Mouse (Mus musculus) hindbrain, embryonic 15.5 days (tissue): Measurements from ENCODE around the gene Dnah14. TPM values are rescaled to one million over a fixed set of nuclear protein-coding genes. Genes with fewer than 3 reads are reported as not detected.

Experiments
- ATAC-seq: fragments of 200-750 bp; cut with Nextera tagmentation; 2 replicates; pipeline ENCODE4 v1.8.0; 2017; ENCODE audit warnings: low read depth, moderate number of reproducible peaks, moderate TSS enrichment; ENCODE audit not compliant: low FRiP score
- H3K27ac ChIP-seq: fragments of 300-500 bp; sonication (generic); replicated peaks from 2 replicates; pipeline ENCODE4 v1.5.1; 2015; ENCODE audit warnings: mild to moderate bottlenecking, inconsistent platforms
- H3K27me3 ChIP-seq: fragments of 300-500 bp; sonication (generic); 2 replicates; pipeline ENCODE4 v1.6.1; 2015; ENCODE audit warnings: control low read depth, inconsistent platforms
- H3K36me3 ChIP-seq: fragments of 300-500 bp; sonication (generic); 2 replicates; pipeline ENCODE4 v1.6.1; 2015; ENCODE audit warnings: control low read depth, inconsistent platforms
- H3K4me1 ChIP-seq: fragments of 300-500 bp; sonication (generic); replicated peaks from 2 replicates; pipeline ENCODE4 v1.6.1; 2015; ENCODE audit warnings: control low read depth, inconsistent platforms
- H3K4me2 ChIP-seq: fragments of 300-500 bp; sonication (generic); 2 replicates; pipeline ENCODE4 v1.6.1; 2015; ENCODE audit warnings: moderate library complexity, mild to moderate bottlenecking, inconsistent platforms
- H3K4me3 ChIP-seq: fragments of 300-500 bp; sonication (generic); 2 replicates; pipeline ENCODE4 v1.5.1; 2015; ENCODE audit warnings: mild to moderate bottlenecking, inconsistent platforms
- H3K9ac ChIP-seq: fragments of 300-500 bp; sonication (generic); 2 replicates; pipeline ENCODE4 v1.6.1; 2015; ENCODE audit warnings: inconsistent platforms
- H3K9me3 ChIP-seq: fragments of 300-500 bp; sonication (generic); 2 replicates; pipeline ENCODE4 v1.6.1; 2016; ENCODE audit warnings: control low read depth, inconsistent platforms
- WGBS: fragments of 180-500 bp; shearing (Covaris S2); methylation state at CpG from one replicate; pipeline ENCODE4 v1.1.7; 2015; 5-methylcytosine and 5-hydroxymethylcytosine counted together
- polyA plus RNA-seq: library from polyadenylated mRNA; unstranded; fragments of >200 nt; fragmentation: Nextera tagmentation; extraction: Ambion mirVana; gene quantifications from 2 replicates; pipeline ENCODE4 v1.2.1, GENCODE M21; 2015

The Dnah14 gene
- polyA plus RNA-seq: 0.53 and 0.55 TPM in 2 replicates

- Histone ChIP-seq H3K4me1 (no peaks in the 10 kb centered on the region), H3K27ac (no peak within 1 kb of the TSS), H3K4me3 (no peak within 1 kb of the TSS), H3K9me3 (no peaks in the 10 kb centered on the region), H3K4me2 (no peak within 1 kb of the TSS), H3K9ac (no peak within 1 kb of the TSS), H3K27me3 (no peaks in the 10 kb centered on the region), H3K36me3 (no peaks in the 10 kb centered on the region)
- no peak for ATAC-seq
- 84% methylated on average over 12 of the region's 12 CpGs for WGBS
These were observed at the start of gene Dnah14 for GRCm38 (mm10) chr1:181576322-181576721. Gene Dnah14, plus strand, starts transcription at chr1:181576559.

- H3K4me1 ChIP-seq: 0 out of 2 replicates have a peak, but pooled peaks cover 4% of the 10 kb centered on the region
- no peaks in the 10 kb centered on the region for H3K9me3 ChIP-seq
- no peaks in the 10 kb centered on the region for H3K27me3 ChIP-seq
- H3K9ac ChIP-seq: no peak overlapping the region
- H3K36me3 ChIP-seq: no peaks in the 10 kb centered on the region
- no peak overlapping the region for H3K4me2 ChIP-seq
- no peak overlapping the region for H3K4me3 ChIP-seq
- WGBS: 65% methylated on average over 4 of the region's 4 CpGs
- ATAC-seq: no peak
- H3K27ac ChIP-seq: no peak overlapping the region
These were observed 47.0 kb upstream of the Dnah14 start for GRCm38 (mm10) chr1:181529368-181529767.

GRCm38 (mm10) chr1:181535165-181535873, 41.0 kb upstream of the Dnah14 start:
- Histone ChIP-seq H3K27ac (no peak overlapping the region), H3K4me1 (peaks cover 5% of the 10 kb centered on the region; the same call in 1 of the 2 replicates), H3K27me3 (no peaks in the 10 kb centered on the region), H3K9me3 (no peaks in the 10 kb centered on the region), H3K9ac (no peak overlapping the region), H3K4me2 (no peak overlapping the region), H3K36me3 (no peaks in the 10 kb centered on the region), H3K4me3 (no peak overlapping the region)
- ATAC-seq: no peak
- WGBS: 40% methylated on average over 10 of the region's 10 CpGs

GRCm38 (mm10) chr1:181537627-181538525, 38.5 kb upstream of the Dnah14 start:
- Histone ChIP-seq H3K36me3 (no peaks in the 10 kb centered on the region), H3K27ac (no peak overlapping the region), H3K4me2 (no peak overlapping the region), H3K9me3 (no peaks in the 10 kb centered on the region), H3K9ac (no peak overlapping the region), H3K4me1 (peaks cover 5% of the 10 kb centered on the region; the same call in 1 of the 2 replicates), H3K4me3 (no peak overlapping the region), H3K27me3 (no peaks in the 10 kb centered on the region)
- 93% methylated on average over 9 of the region's 9 CpGs for WGBS
- no peak for ATAC-seq

GRCm38 (mm10) chr1:181539846-181540769, 36.3 kb upstream of the Dnah14 start:
- Histone ChIP-seq H3K9ac (no peak overlapping the region), H3K4me3 (no peak overlapping the region), H3K27ac (no peak overlapping the region), H3K4me1 (peaks cover 6% of the 10 kb centered on the region; the same call in 1 of the 2 replicates), H3K4me2 (no peak overlapping the region), H3K27me3 (peaks cover 4% of the 10 kb centered on the region; the same call in 1 of the 2 replicates), H3K9me3 (no peaks in the 10 kb centered on the region), H3K36me3 (no peaks in the 10 kb centered on the region)
- no peak for ATAC-seq
- 72% methylated on average over 22 of the region's 22 CpGs for WGBS

GRCm38 (mm10) chr1:181543711-181544383, 32.5 kb upstream of the Dnah14 start:
- no peak for ATAC-seq
- Histone ChIP-seq H3K4me2 (no peak overlapping the region), H3K27ac (no peak overlapping the region), H3K27me3 (peaks cover 4% of the 10 kb centered on the region; the same call in 1 of the 2 replicates), H3K4me1 (peaks cover 4% of the 10 kb centered on the region; the same call in 1 of the 2 replicates), H3K9ac (no peak overlapping the region), H3K4me3 (no peak overlapping the region), H3K36me3 (no peaks in the 10 kb centered on the region), H3K9me3 (no peaks in the 10 kb centered on the region)
- 77% methylated on average over 5 of the region's 5 CpGs for WGBS

GRCm38 (mm10) chr1:181545044-181545772, 31.2 kb upstream of the Dnah14 start:
- H3K27me3 ChIP-seq: peaks cover 4% of the 10 kb centered on the region; the same call in 1 of the 2 replicates
- H3K4me3 ChIP-seq: peak overlapping the region; percentile 22; the same call in 1 of the 2 replicates
- ATAC-seq: peak; percentile 89
- H3K9me3 ChIP-seq: no peaks in the 10 kb centered on the region
- WGBS: 25% methylated on average over 23 of the region's 23 CpGs
- peaks cover 4% of the 10 kb centered on the region; the same call in 1 of the 2 replicates for H3K4me1 ChIP-seq
- H3K4me2 ChIP-seq: peak overlapping the region; percentile 51
- H3K9ac ChIP-seq: no peak overlapping the region
- no peak overlapping the region for H3K27ac ChIP-seq
- H3K36me3 ChIP-seq: no peaks in the 10 kb centered on the region

- H3K27me3 ChIP-seq: no peaks in the 10 kb centered on the region
- no peak overlapping the region for H3K4me2 ChIP-seq
- no peaks in the 10 kb centered on the region for H3K36me3 ChIP-seq
- WGBS: 89% methylated on average over 8 of the region's 8 CpGs
- no peak overlapping the region for H3K9ac ChIP-seq
- no peak overlapping the region for H3K27ac ChIP-seq
- ATAC-seq: no peak
- no peaks in the 10 kb centered on the region for H3K9me3 ChIP-seq
- H3K4me3 ChIP-seq: no peak overlapping the region
- peaks cover 19% of the 10 kb centered on the region for H3K4me1 ChIP-seq
These were observed 26.4 kb upstream of the Dnah14 start for GRCm38 (mm10) chr1:181549987-181550386.

- H3K27ac ChIP-seq: no peak overlapping the region
- ATAC-seq: no peak
- H3K4me2 ChIP-seq: no peak overlapping the region
- no peaks in the 10 kb centered on the region for H3K27me3 ChIP-seq
- peaks cover 16% of the 10 kb centered on the region for H3K4me1 ChIP-seq
- H3K9ac ChIP-seq: no peak overlapping the region
- H3K4me3 ChIP-seq: no peak overlapping the region
- 74% methylated on average over 5 of the region's 5 CpGs for WGBS
- H3K9me3 ChIP-seq: no peaks in the 10 kb centered on the region
- H3K36me3 ChIP-seq: no peaks in the 10 kb centered on the region
These were observed 25.5 kb upstream of the Dnah14 start for GRCm38 (mm10) chr1:181550826-181551225.

GRCm38 (mm10) chr1:181552533-181553410, 23.6 kb upstream of the Dnah14 start:
- H3K27me3 ChIP-seq: no peaks in the 10 kb centered on the region
- H3K27ac ChIP-seq: peak overlapping the region; percentile 57
- H3K36me3 ChIP-seq: no peaks in the 10 kb centered on the region
- H3K4me3 ChIP-seq: no peak overlapping the region
- no peak overlapping the region for H3K4me2 ChIP-seq
- H3K9me3 ChIP-seq: no peaks in the 10 kb centered on the region
- H3K4me1 ChIP-seq: peaks cover 16% of the 10 kb centered on the region
- H3K9ac ChIP-seq: no peak overlapping the region
- WGBS: 32% methylated on average over 10 of the region's 10 CpGs
- ATAC-seq: peak; percentile 91
